Mouse (Mus musculus) gastrocnemius, postnatal 10 days (tissue): Measurements from ENCODE around the gene Psors1c2. TPM values are rescaled to one million over a fixed set of nuclear protein-coding genes. Genes with fewer than 3 reads are reported as not detected.

Experiments
- DNase-seq: peaks from one replicate; pipeline ENCODE4 v3.0.0; 2021; ENCODE audit warnings: mixed read lengths
- total RNA-seq, 2 experiments: library from RNA; stranded (reverse); gene quantifications; 2 replicates each; pipeline ENCODE4 v1.2.3; 2021

Gene Psors1c2
- total RNA-seq, 2 experiments from 2014 or later, result not detected

- no peak for DNase-seq
These were observed 15.5 kb upstream of the Psors1c2 start for GRCm38 (mm10) chr17:35517526-35517925.

GRCm38 (mm10) chr17:35524354-35524753, 8.6 kb upstream of the Psors1c2 start:
- peak; percentile 29 for DNase-seq

- DNase-seq, result no peak
These were observed 6.4 kb upstream of the Psors1c2 start for GRCm38 (mm10) chr17:35526644-35527043.

GRCm38 (mm10) chr17:35532360-35532759, 641 bp upstream of the Psors1c2 start:
- no peak for DNase-seq

- peak; percentile 72 for DNase-seq
These were observed 1.3 kb downstream of the Psors1c2 start for GRCm38 (mm10) chr17:35534343-35534742.

GRCm38 (mm10) chr17:35537421-35537820, 4.4 kb downstream of the Psors1c2 start:
- no peak for DNase-seq

GRCm38 (mm10) chr17:35538476-35538875, 5.5 kb downstream of the Psors1c2 start:
- no peak for DNase-seq

- no peak for DNase-seq
These were observed 6.5 kb downstream of the Psors1c2 start for GRCm38 (mm10) chr17:35539540-35539939.

- no peak for DNase-seq
These were observed 9.9 kb downstream of the Psors1c2 start for GRCm38 (mm10) chr17:35542761-35543411.

GRCm38 (mm10) chr17:35543412-35543861, 10.4 kb downstream of the Psors1c2 start:
- DNase-seq, result no peak

- DNase-seq, result no peak
These were observed 11.0 kb downstream of the Psors1c2 start for GRCm38 (mm10) chr17:35544001-35544400.

GRCm38 (mm10) chr17:35544680-35545079, 11.7 kb downstream of the Psors1c2 start:
- DNase-seq, result peak; percentile 63

GRCm38 (mm10) chr17:35547465-35547864, 14.5 kb downstream of the Psors1c2 start:
- DNase-seq, result no peak

- no peak for DNase-seq
These were observed 15.6 kb downstream of the Psors1c2 start for GRCm38 (mm10) chr17:35548636-35549035.

GRCm38 (mm10) chr17:35549437-35550142, 16.6 kb downstream of the Psors1c2 start:
- DNase-seq, result peak; percentile 73

- no peak for DNase-seq
These were observed 17.1 kb downstream of the Psors1c2 start for GRCm38 (mm10) chr17:35550143-35550494.

- DNase-seq, result no peak
These were observed 17.9 kb downstream of the Psors1c2 start for GRCm38 (mm10) chr17:35550871-35551270.

- no peak for DNase-seq
These were observed 18.9 kb downstream of the Psors1c2 start, which contains the start of gene Cdsn for GRCm38 (mm10) chr17:35551881-35552414. Gene Cdsn, plus strand, starts transcription at chr17:35552128.

- DNase-seq, result no peak
These were observed 21.3 kb downstream of the Psors1c2 start for GRCm38 (mm10) chr17:35554321-35554720.

GRCm38 (mm10) chr17:35554761-35555397, 21.9 kb downstream of the Psors1c2 start:
- no peak for DNase-seq

GRCm38 (mm10) chr17:35556186-35556765, 23.3 kb downstream of the Psors1c2 start:
- no peak for DNase-seq

- no peak for DNase-seq
These were observed 23.8 kb downstream of the Psors1c2 start for GRCm38 (mm10) chr17:35556812-35557211.

- DNase-seq, result no peak
These were observed 24.4 kb downstream of the Psors1c2 start for GRCm38 (mm10) chr17:35557351-35557750.
